Mouse (Mus musculus) stomach, embryonic 14.5 days (tissue): ENCODE results near the gene Hadh. TPM values are rescaled to one million over a fixed set of nuclear protein-coding genes. Genes with fewer than 3 reads are reported as not detected.

Experiments
- ATAC-seq: fragments of 200-750 bp; cut with Nextera tagmentation; 2 replicates; pipeline ENCODE4 v1.8.0; 2017; ENCODE audit warnings: low read depth, moderate TSS enrichment; ENCODE audit not compliant: insufficient number of reproducible peaks, insufficient read depth, low FRiP score
- H3K27ac ChIP-seq: fragments of 300-500 bp; sonication (generic); 2 replicates; pipeline ENCODE4 v1.5.1; 2014; ENCODE audit warnings: mild to moderate bottlenecking, low read length, moderate library complexity, mixed read lengths
- H3K27me3 ChIP-seq: fragments of 300-500 bp; sonication (generic); 2 replicates; pipeline ENCODE4 v1.6.1; 2014; ENCODE audit warnings: low read length, control low read depth, mixed read lengths; ENCODE audit not compliant: control insufficient read depth, insufficient read depth
- H3K36me3 ChIP-seq: fragments of 300-500 bp; sonication (generic); 2 replicates; pipeline ENCODE4 v1.6.1; 2014; ENCODE audit warnings: mild to moderate bottlenecking, control low read depth, low read length, moderate library complexity, mixed read lengths; ENCODE audit not compliant: control insufficient read depth, insufficient read depth
- H3K4me1 ChIP-seq: fragments of 300-500 bp; sonication (generic); 2 replicates; pipeline ENCODE4 v1.6.1; 2014; ENCODE audit warnings: low read length, control low read depth, mixed read lengths; ENCODE audit not compliant: control insufficient read depth, insufficient read depth
- H3K4me2 ChIP-seq: fragments of 300-500 bp; sonication (generic); replicated peaks from 2 replicates; pipeline ENCODE4 v1.6.1; 2014; ENCODE audit warnings: low read depth, low read length, control low read depth
- H3K4me3 ChIP-seq: fragments of 300-500 bp; sonication (generic); 2 replicates; pipeline ENCODE4 v1.5.1; 2014; ENCODE audit warnings: low read depth, low read length, control low read depth
- H3K9ac ChIP-seq: fragments of 300-500 bp; sonication (generic); replicated peaks from 2 replicates; pipeline ENCODE4 v1.6.1; 2014; ENCODE audit warnings: low read depth, mild to moderate bottlenecking, control low read depth, low read length, moderate library complexity, mixed read lengths
- H3K9me3 ChIP-seq: fragments of 300-500 bp; sonication (generic); 2 replicates; pipeline ENCODE4 v1.6.1; 2016; ENCODE audit warnings: low read depth, low read length, control low read depth; ENCODE audit not compliant: control insufficient read depth
- WGBS: fragments of 180-500 bp; shearing (Covaris S2); extraction: QIAGEN DNeasy Blood & Tissue Kit; methylation state at CpG from one replicate; pipeline ENCODE4 v1.1.7; 2014; 5-methylcytosine and 5-hydroxymethylcytosine counted together
- polyA plus RNA-seq: library from polyadenylated mRNA; unstranded; fragments of >200 nt; fragmentation: Nextera tagmentation; extraction: Ambion mirVana; gene quantifications from 2 replicates; pipeline ENCODE4 v1.2.1, GENCODE M21; 2014

The Hadh gene
- polyA plus RNA-seq, 1 experiment from 2014 or later = 139 TPM

DNA sequence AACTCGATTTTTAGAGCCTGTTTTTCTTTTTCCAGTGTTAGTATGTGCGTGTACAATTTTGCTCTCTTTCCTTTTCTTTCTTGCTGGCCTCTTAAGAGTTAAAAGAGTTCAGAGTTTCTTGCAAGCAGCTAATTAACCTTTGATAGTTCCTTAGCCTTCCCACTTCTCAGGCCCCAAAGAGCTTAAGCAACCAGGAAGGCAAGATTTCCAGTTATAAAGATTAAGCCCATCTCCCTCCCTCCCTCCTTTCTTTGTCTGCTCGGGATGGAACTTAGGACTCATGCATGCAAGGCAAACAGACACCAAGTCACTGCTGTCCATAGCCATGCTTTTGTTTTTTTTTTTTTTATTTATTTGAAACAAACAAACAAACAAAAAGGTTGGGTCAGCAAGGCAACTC lies 21.1 kb upstream of the Hadh start:
- 65% methylated on average over 3 of the region's 3 CpGs for WGBS
- no peak overlapping the region for H3K27ac ChIP-seq
- no peak overlapping the region for H3K9ac ChIP-seq
- no peak overlapping the region for H3K4me3 ChIP-seq
- H3K4me1 ChIP-seq = 0 out of 2 replicates have a peak, but pooled peaks cover 2% of the 10 kb centered on the region
- no peak overlapping the region for H3K4me2 ChIP-seq
- H3K9me3 ChIP-seq = no peaks in the 10 kb centered on the region
- no peaks in the 10 kb centered on the region for H3K27me3 ChIP-seq
- ATAC-seq = no peak
- no peaks in the 10 kb centered on the region for H3K36me3 ChIP-seq

DNA sequence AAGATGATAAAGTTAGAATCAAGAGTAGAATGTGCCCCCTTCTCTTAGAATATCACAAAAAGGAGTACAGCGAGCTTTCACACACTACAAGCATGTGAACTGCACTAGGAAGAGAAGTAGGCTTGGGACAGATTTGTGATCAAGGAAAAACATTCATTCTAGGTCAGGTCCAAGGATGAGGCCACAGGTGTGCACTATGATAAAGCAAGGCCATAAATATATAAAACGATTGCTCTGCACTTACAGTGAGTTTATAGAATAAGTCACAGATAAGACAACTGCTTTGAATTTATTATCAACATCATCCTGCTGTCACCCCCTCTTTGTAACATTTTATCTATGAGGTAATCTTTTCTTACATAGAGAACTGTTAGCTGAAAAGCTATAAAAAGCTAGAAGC lies 20.4 kb upstream of the Hadh start:
- Histone ChIP-seq H3K27me3 (no peaks in the 10 kb centered on the region), H3K9me3 (no peaks in the 10 kb centered on the region), H3K4me3 (no peak overlapping the region), H3K27ac (no peak overlapping the region), H3K36me3 (no peaks in the 10 kb centered on the region), H3K4me2 (no peak overlapping the region), H3K4me1 (0 out of 2 replicates have a peak, but pooled peaks cover 2% of the 10 kb centered on the region), H3K9ac (no peak overlapping the region)
- no peak for ATAC-seq
- WGBS = 65% methylated on average over 2 of the region's 2 CpGs

DNA sequence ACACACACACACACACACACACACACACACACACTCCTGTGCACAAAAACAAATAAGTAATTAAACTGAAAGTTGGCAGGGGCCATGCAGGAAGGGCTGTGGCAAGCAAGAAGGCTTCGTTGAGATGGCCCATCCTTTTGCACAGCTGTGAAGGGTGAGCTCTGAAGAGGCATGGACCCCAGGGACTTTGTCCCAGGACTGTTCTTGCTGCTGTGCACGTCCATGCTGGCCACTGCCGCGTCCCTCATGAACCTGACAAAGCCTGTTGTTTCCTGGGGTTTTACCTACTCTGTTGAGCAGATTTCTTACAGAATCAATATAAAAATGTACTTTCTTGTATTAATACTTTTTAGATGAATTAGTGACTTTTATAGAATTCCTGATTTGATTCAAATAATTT lies 20.0 kb upstream of the Hadh start:
- no peak for ATAC-seq
- 89% methylated on average over 4 of the region's 4 CpGs for WGBS
- no peak overlapping the region for H3K27ac ChIP-seq

DNA sequence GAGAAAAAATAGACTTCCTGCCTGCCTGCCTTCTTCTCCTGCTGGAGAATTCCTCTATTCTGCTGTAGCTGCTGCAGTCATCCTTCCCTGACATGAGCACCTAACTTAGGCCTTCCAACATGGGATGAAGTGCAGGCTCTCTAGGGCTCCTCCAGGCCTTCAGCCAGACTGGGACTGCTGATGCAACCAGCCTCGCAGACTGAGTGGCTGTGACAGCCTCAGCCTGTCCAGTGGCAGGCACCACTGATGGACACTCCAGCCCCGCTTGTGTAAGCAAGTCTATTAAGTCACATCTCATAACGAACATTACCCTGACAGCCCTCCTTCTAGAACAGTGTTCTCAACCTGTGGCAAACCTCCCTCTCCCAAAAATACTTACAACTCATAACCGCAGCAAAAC lies 2.2 kb upstream of the Hadh start:
- ATAC-seq = no peak
- Histone ChIP-seq H3K36me3 (no peaks in the 10 kb centered on the region), H3K9ac (no peak overlapping the region), H3K4me1 (peaks cover 10% of the 10 kb centered on the region; the same call in 1 of the 2 replicates), H3K27ac (no peak overlapping the region), H3K9me3 (no peaks in the 10 kb centered on the region), H3K4me3 (no peak overlapping the region), H3K4me2 (no peak overlapping the region), H3K27me3 (no peaks in the 10 kb centered on the region)
- 80% methylated on average over 4 of the region's 4 CpGs for WGBS

More for the DNA sequence above, 20.0 kb upstream of the Hadh start:
- no peaks in the 10 kb centered on the region for H3K27me3 ChIP-seq
- 0 out of 2 replicates have a peak, but pooled peaks cover 2% of the 10 kb centered on the region for H3K4me1 ChIP-seq
- H3K4me2 ChIP-seq = no peak overlapping the region
- H3K9ac ChIP-seq = no peak overlapping the region
- no peak overlapping the region for H3K4me3 ChIP-seq
- H3K9me3 ChIP-seq = no peaks in the 10 kb centered on the region
- no peaks in the 10 kb centered on the region for H3K36me3 ChIP-seq

DNA sequence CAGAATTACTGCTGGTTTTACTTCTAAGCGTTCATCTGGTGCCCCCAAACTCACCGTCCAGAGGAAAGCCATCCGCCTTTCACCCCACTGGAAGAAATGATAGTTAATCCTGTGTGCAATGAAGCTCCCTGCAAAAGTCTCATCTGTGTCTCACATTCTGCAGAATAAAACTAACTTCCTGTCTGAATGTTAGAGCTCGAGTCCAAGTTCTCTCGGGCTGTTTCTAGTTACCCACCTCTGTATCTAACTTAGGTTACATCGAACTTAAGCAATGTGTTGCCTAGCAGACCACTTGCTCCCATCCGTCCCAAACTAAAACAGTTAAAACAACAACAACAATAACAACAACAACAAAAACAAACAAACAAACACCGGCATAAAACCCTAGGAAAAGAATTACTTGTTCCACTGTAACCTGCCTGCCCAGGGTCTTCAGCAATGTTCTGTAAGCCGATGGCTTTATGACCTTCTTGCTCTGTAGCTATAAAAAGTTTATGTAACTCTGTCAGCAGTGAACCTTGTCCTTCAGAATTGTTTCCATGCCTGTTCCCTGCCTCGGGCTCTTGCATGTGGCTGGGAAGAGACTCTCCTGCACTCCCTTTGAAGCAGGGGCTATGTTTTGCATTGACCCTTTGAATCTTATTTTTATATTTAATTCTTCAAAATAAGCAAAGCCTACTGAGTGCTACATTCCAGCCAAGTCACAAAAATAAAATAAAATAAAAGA lies 636 bp upstream of the Hadh start:
- no peak for ATAC-seq

DNA sequence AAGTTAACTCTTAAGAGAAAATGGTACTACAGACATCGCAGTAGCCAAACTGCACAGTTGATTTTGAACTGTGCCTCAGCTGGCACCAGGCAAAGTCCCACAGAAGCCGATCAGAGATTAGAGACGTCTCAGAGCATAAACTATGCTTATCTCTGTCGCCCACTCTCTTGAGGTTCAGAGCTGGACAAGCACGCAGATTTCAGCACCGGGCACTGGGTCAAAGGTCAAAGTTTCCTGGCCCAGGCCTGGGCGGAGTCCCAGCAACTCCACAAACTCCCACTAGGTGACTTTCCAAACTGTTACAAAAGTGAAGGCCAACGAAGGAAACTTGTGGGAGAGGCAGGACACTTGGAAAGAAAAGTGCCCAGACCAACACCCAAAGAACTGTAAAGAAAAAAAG lies 744 bp downstream of the Hadh start:
- H3K36me3 ChIP-seq = no peaks in the 10 kb centered on the region
- H3K9me3 ChIP-seq = no peaks in the 10 kb centered on the region
- H3K9ac ChIP-seq = peak overlapping the region; percentile 59
- WGBS = 6% methylated on average over 8 of the region's 8 CpGs
- peak overlapping the region; percentile 74; the same call in 1 of the 2 replicates for H3K27ac ChIP-seq
- H3K27me3 ChIP-seq = no peaks in the 10 kb centered on the region
- H3K4me1 ChIP-seq = peaks cover 10% of the 10 kb centered on the region; the same call in 1 of the 2 replicates
- peak overlapping the region; percentile 64 for H3K4me2 ChIP-seq
- H3K4me3 ChIP-seq = peak overlapping the region; percentile 72
- peak; percentile 63 for ATAC-seq

More for the DNA sequence above, 636 bp upstream of the Hadh start:
- Histone ChIP-seq H3K27ac (peak overlapping the region; percentile 4; the same call in 1 of the 2 replicates), H3K4me3 (peak overlapping the region; percentile 72), H3K27me3 (no peaks in the 10 kb centered on the region), H3K36me3 (no peaks in the 10 kb centered on the region), H3K4me1 (peaks cover 10% of the 10 kb centered on the region; the same call in 1 of the 2 replicates), H3K9me3 (no peaks in the 10 kb centered on the region), H3K9ac (peak overlapping the region; percentile 59; the same call in 1 of the 2 replicates), H3K4me2 (peak overlapping the region; percentile 64)
- WGBS = 39% methylated on average over 10 of the region's 10 CpGs

DNA sequence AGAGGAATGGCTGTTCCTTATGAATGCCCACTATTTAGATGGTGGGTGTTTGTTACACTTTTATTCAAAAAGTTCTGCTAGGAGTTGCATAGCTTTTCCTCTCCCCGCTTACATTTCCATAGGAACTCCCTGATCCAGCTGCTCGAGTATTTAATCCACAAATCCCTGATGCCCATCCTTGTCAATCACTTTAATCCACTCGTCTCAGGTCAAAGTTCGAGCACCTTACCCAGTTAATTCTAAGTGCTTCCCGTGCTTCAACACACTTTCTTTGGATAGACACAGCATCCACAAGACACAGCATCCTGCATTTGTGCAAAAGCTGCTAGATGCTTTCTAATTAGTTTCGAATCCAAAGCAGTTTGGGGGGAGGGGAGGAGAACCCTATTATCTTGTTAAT lies 1.5 kb downstream of the Hadh start:
- Histone ChIP-seq H3K9me3 (no peaks in the 10 kb centered on the region), H3K4me1 (peaks cover 10% of the 10 kb centered on the region; the same call in 1 of the 2 replicates), H3K4me2 (peak overlapping the region; percentile 64), H3K4me3 (0 out of 2 replicates have a peak overlapping the region, but pooled peaks have one; percentile 8), H3K9ac (no peak overlapping the region), H3K27me3 (no peaks in the 10 kb centered on the region), H3K36me3 (no peaks in the 10 kb centered on the region), H3K27ac (no peak overlapping the region)
- 46% methylated on average over 6 of the region's 6 CpGs for WGBS
- ATAC-seq = no peak

DNA sequence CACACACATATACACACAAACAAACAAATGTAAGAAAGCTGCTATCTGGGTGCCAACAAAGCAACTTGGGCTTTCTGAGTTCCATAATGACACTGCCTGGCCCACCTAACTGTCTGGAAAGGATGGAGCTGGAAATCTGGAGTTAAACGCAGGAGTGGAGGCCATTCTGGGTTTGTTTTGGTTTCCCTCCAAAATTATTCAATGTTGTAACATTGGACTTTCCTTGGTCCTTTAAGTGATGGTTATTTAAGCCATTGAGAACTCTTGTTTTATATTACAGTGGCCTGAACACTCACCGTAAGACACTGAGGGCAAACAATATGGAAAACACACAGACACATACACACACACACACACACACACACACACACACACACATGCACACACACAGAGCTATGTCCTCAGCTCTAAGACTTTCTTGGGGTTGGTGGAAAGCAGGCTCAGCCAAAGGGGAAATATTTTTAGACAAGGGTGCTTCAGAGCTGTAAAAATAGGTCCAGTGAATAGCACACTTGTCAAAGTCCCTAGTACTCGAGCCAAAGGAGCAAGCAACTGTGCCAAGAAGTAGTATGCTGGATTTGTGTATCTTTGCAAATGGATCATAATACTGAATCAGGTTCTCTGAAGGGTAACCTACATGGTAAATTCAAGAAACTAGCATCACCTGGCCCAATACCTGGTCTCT lies 5.4 kb downstream of the Hadh start:
- Histone ChIP-seq H3K27ac (no peak overlapping the region), H3K27me3 (no peaks in the 10 kb centered on the region), H3K4me1 (peaks cover 10% of the 10 kb centered on the region; the same call in 1 of the 2 replicates), H3K4me2 (no peak overlapping the region), H3K9me3 (peaks cover 2% of the 10 kb centered on the region; the same call in 1 of the 2 replicates), H3K9ac (no peak overlapping the region), H3K4me3 (no peak overlapping the region), H3K36me3 (no peaks in the 10 kb centered on the region; the same call in 1 of the 2 replicates)
- ATAC-seq = no peak
- 79% methylated on average over 3 of the region's 3 CpGs for WGBS
